ENCODE assay signal across 16 mouse cellular contexts in the genomic region with DNA sequence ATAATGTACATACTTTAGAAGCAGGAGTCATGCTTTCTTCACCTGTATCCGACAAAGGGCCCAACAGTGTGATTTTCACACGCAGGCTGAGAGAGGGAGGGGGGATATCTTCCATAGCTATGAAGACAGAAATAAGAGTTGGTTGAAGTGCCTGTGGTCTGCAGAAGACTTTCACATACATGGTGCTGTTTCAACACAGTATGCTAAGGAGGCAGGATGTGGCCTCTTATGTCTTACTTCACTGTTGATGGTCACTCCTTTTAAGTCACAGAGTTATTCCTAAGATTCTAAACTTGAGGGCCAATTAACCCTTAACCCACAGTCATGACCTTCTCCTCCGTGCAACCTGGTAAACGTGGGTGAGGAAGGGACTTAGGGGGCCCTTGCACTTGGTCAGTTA.
"Had no signal": no experiment of that assay in that cellular context is flagged by ENCODE, and none has a peak within 500 bp of the region (broad histone marks: within the 10 kb centered on the region; RNA-seq: fewer than 3 reads in every experiment).

No protein-coding gene starts in this region.

- ATAC-seq: liver, embryonic 12.5 days; liver, postnatal 0 days; lung, postnatal 0 days; midbrain, embryonic 13.5 days; midbrain, embryonic 15.5 days; midbrain, embryonic 16.5 days had no signal

- DNase-seq: left cerebral cortex, postnatal 4 days; liver; liver, embryonic 13.5 days; liver, postnatal 0 days; lung, adult 18-20 months; lung, adult 2 months; lung, embryonic 14.5 days; lung, postnatal 10 days; lung, postnatal 14 days; lung, postnatal 36 days; lung, postnatal 4 days had no signal
